Mouse (Mus musculus) hindbrain, embryonic 12.5 days (tissue): Measurements from ENCODE around the gene Sprn. TPM values are rescaled to one million over a fixed set of nuclear protein-coding genes. Genes with fewer than 3 reads are reported as not detected.

Experiments
- ATAC-seq: fragments of 200-750 bp; cut with Nextera tagmentation; 2 replicates; pipeline ENCODE4 v1.8.0; 2017; ENCODE audit warnings: moderate TSS enrichment; ENCODE audit not compliant: low FRiP score
- H3K27ac ChIP-seq: fragments of 300-500 bp; sonication (generic); 2 replicates; pipeline ENCODE4 v1.5.1; 2016; ENCODE audit warnings: mild to moderate bottlenecking
- H3K27me3 ChIP-seq: fragments of 300-500 bp; sonication (generic); 2 replicates; pipeline ENCODE4 v1.6.1; 2016; ENCODE audit warnings: mild to moderate bottlenecking
- H3K36me3 ChIP-seq: fragments of 300-500 bp; sonication (generic); 2 replicates; pipeline ENCODE4 v1.6.1; 2016; ENCODE audit warnings: mild to moderate bottlenecking
- H3K4me1 ChIP-seq: fragments of 300-500 bp; sonication (generic); 2 replicates; pipeline ENCODE4 v1.6.1; 2016
- H3K4me2 ChIP-seq: fragments of 300-500 bp; sonication (generic); replicated peaks from 2 replicates; pipeline ENCODE4 v1.6.1; 2016; ENCODE audit warnings: mild to moderate bottlenecking
- H3K4me3 ChIP-seq: fragments of 300-500 bp; sonication (generic); 2 replicates; pipeline ENCODE4 v1.5.1; 2016; ENCODE audit warnings: mild to moderate bottlenecking
- H3K9ac ChIP-seq: fragments of 300-500 bp; sonication (generic); 2 replicates; pipeline ENCODE4 v1.6.1; 2016; ENCODE audit warnings: mild to moderate bottlenecking, moderate library complexity
- H3K9me3 ChIP-seq: fragments of 300-500 bp; sonication (generic); replicated peaks from 2 replicates; pipeline ENCODE4 v1.6.1; 2016; ENCODE audit warnings: mild to moderate bottlenecking
- WGBS: fragments of 180-500 bp; shearing (Covaris S2); methylation state at CpG from one replicate; pipeline ENCODE4 v1.1.7; 2016; 5-methylcytosine and 5-hydroxymethylcytosine counted together
- polyA plus RNA-seq: library from polyadenylated mRNA; unstranded; fragments of >200 nt; fragmentation: Nextera tagmentation; extraction: Ambion mirVana; gene quantifications from 2 replicates; pipeline ENCODE4 v1.2.1, GENCODE M21; 2016

The Sprn gene
- polyA plus RNA-seq, result 3.3 and 4.6 TPM in 2 replicates

DNA sequence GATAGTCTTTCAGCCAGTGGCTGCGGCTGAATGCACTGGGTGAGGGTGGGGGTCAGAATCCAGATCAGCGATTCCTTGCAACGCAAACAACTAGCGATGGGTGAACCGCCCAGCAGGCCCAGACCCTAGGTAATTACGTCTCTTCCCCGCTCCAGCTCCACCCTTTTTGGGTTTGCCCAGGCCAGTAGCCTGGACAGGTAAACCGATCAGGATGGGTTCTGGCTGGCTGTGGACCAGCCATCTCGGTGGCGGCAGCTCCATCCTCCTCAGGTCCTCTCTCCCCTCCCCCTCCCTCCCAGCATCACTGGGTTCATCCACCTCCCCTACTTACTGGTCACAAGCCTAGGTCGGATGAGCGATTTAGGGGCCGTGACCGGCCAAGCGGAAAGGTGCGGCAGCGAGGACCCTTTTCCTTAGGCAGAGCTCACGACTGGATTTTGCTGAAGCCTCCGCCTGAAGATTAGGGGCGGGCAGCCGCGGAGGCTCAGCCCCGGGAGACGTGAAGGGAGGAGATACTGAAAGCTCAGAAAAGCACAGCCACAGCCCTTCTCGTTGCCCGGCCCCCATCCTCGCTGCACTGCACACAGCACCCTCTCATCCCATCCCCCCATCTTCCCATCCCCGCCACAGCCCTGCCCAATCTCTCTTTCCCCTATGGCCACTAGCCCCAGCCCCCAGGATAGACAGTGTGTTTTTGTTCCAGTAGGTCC lies at the start of gene Sprn:
Sprn (minus strand) TSS at position 660 of the 710 bp plus-strand sequence.
- Histone ChIP-seq H3K9ac (peak within 1 kb of the TSS; percentile 71), H3K9me3 (no peaks in the 10 kb centered on the region), H3K36me3 (no peaks in the 10 kb centered on the region), H3K4me1 (peaks cover 22% of the 10 kb centered on the region), H3K4me3 (peak within 1 kb of the TSS; percentile 39), H3K4me2 (peak within 1 kb of the TSS; percentile 63), H3K27ac (peak within 1 kb of the TSS; percentile 60), H3K27me3 (peaks cover 34% of the 10 kb centered on the region)
- peak; percentile 65 for ATAC-seq
- WGBS, result 2% methylated on average over 28 of the region's 28 CpGs

DNA sequence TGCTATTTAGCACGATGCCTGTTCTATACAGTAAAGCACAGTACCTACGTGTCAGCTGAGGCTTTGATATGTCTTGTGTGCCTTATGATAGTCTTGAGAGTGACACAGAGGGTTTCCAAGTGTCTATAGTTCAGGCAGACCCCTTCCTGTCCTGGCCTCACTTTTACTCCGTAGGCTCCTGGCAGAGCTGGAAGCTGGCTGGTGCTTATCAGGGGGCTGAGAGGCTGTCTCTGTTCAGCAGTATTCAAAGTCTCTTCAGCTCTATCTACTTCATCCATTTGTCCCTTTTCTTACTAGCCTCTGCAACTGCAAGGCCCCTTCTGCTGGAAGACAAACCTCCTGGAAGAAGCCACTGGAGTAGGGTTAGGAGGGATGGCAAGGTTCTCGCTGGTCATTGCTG lies 46.4 kb upstream of the Sprn start:
- H3K27ac ChIP-seq, result no peak overlapping the region
- H3K4me2 ChIP-seq, result no peak overlapping the region
- H3K27me3 ChIP-seq, result no peaks in the 10 kb centered on the region
- WGBS, result 89% methylated on average over 4 of the region's 4 CpGs
- H3K4me1 ChIP-seq, result no peaks in the 10 kb centered on the region
- H3K9me3 ChIP-seq, result no peaks in the 10 kb centered on the region
- no peak overlapping the region for H3K9ac ChIP-seq
- ATAC-seq, result no peak
- H3K36me3 ChIP-seq, result no peaks in the 10 kb centered on the region
- no peak overlapping the region for H3K4me3 ChIP-seq

DNA sequence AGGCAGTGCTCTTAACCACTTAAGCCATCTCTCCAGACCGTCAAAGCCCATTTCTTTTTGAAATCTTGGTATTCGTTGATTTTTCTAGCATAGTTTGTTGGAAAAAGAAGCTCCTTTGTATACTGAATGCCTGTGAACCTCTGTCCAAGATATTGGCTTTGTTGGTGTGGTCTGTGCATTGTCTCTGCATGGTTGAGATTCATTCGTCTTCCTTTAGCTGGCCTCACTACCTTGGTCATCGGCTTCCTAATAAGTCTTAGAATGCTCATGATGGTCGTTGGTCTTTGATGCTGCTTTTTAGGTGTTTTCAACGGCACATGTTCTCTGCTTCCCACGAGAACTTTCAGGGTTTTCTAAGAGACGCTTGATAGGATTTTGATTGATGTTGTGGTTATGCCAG lies 41.3 kb upstream of the Sprn start:
- H3K4me2 ChIP-seq, result no peak overlapping the region
- no peak overlapping the region for H3K4me3 ChIP-seq
- H3K27ac ChIP-seq, result no peak overlapping the region
- H3K9ac ChIP-seq, result no peak overlapping the region
- no peaks in the 10 kb centered on the region for H3K36me3 ChIP-seq
- no peaks in the 10 kb centered on the region for H3K9me3 ChIP-seq
- WGBS, result 78% methylated on average over 8 of the region's 8 CpGs
- H3K4me1 ChIP-seq, result no peaks in the 10 kb centered on the region
- no peaks in the 10 kb centered on the region for H3K27me3 ChIP-seq
- no peak for ATAC-seq

DNA sequence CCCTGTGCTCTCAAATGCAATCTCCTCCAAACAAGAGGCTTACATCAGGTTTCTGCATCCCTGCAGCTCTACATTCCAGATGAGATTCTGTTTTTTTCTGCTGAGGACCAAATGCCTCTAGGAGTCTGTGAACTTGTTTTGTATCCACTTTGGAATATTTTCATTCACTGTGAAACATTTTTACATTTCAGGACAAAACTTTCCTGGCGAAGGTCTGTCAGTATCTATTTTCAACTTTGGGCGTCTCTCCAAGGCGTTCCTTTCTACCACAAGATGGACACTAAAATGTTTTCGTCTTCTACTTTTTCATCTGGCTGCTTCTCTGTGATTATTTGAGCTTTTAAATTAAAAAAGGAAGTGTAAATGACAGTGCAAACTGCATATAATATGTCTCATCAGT lies 39.4 kb upstream of the Sprn start:
- Histone ChIP-seq H3K4me3 (no peak overlapping the region), H3K4me1 (no peaks in the 10 kb centered on the region), H3K36me3 (no peaks in the 10 kb centered on the region), H3K9ac (no peak overlapping the region), H3K27ac (no peak overlapping the region), H3K4me2 (no peak overlapping the region), H3K27me3 (no peaks in the 10 kb centered on the region), H3K9me3 (no peaks in the 10 kb centered on the region)
- ATAC-seq, result no peak
- 89% methylated on average over 4 of the region's 4 CpGs for WGBS

DNA sequence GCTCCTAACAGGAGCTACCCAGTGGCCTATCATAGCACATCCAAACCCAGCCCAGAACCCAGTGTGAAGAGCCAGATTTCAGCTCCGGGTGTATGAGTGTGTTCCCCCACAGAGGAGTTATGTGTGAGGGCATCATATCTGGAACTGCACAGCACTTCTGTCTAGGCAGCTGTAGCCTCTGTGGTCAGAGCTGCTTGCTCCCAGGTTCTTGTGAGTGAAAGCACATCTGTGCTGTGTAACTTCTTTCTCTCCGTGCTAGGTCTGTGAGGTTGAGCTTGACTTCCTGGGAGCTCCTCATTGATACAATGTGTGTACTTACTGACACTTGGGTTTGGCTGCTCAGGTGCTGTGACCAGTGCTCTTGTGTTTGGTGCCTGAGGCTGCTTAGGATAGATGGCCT lies 38.2 kb upstream of the Sprn start:
- H3K9ac ChIP-seq, result no peak overlapping the region
- no peaks in the 10 kb centered on the region for H3K27me3 ChIP-seq
- H3K9me3 ChIP-seq, result no peaks in the 10 kb centered on the region
- no peak overlapping the region for H3K27ac ChIP-seq
- ATAC-seq, result no peak
- H3K4me2 ChIP-seq, result no peak overlapping the region
- H3K4me1 ChIP-seq, result no peaks in the 10 kb centered on the region
- WGBS, result 82% methylated on average over 2 of the region's 2 CpGs
- H3K4me3 ChIP-seq, result no peak overlapping the region
- no peaks in the 10 kb centered on the region for H3K36me3 ChIP-seq

DNA sequence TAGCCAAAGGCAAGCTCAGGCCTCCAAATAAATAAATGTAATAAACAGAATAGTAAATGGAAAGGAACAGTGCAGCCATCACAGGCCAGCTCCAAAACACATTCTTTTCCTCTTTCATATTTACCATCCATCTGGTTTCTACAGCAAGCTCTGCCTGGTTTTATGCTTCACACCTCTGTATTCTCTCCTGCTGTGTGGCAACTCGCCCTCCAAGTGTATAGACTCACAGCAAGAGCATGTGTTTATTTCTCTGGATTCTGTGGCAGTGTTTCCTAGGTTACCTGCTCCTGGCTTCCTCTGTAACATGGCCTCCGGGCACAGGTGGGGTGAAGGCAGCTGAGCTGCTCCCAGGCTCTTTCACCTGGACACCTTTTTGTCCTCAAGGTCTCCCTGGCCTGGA lies 37.8 kb upstream of the Sprn start:
- Histone ChIP-seq H3K9ac (no peak overlapping the region), H3K27me3 (no peaks in the 10 kb centered on the region), H3K36me3 (no peaks in the 10 kb centered on the region), H3K9me3 (no peaks in the 10 kb centered on the region), H3K4me1 (no peaks in the 10 kb centered on the region), H3K27ac (no peak overlapping the region), H3K4me2 (no peak overlapping the region), H3K4me3 (no peak overlapping the region)
- no peak for ATAC-seq
- WGBS, result 55% methylated on average over 2 of the region's 2 CpGs

DNA sequence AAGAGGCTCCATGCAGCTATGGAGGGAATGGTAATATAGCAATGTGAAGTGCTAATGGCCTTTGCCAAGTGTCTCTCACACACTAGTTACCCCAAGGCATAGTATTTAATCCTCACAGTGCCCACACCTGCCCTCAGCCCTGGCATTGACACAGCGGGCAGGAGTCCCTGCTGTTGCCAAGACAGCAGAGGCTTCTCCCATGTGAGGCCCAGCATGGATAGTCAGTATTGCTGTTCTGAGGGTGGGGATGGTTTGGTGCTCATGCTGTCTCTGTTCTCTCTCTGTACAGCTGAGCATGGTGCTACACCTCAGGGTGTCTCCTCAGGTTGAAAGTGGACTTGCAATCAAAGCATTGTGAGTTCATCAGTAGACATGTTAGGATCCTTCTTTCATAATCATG lies 35.8 kb upstream of the Sprn start:
- Histone ChIP-seq H3K9ac (no peak overlapping the region), H3K36me3 (no peaks in the 10 kb centered on the region), H3K4me1 (no peaks in the 10 kb centered on the region), H3K4me3 (no peak overlapping the region), H3K27me3 (no peaks in the 10 kb centered on the region), H3K27ac (no peak overlapping the region), H3K9me3 (no peaks in the 10 kb centered on the region), H3K4me2 (no peak overlapping the region)
- 82% methylated on average over 1 of the region's 1 CpGs for WGBS
- ATAC-seq, result no peak

DNA sequence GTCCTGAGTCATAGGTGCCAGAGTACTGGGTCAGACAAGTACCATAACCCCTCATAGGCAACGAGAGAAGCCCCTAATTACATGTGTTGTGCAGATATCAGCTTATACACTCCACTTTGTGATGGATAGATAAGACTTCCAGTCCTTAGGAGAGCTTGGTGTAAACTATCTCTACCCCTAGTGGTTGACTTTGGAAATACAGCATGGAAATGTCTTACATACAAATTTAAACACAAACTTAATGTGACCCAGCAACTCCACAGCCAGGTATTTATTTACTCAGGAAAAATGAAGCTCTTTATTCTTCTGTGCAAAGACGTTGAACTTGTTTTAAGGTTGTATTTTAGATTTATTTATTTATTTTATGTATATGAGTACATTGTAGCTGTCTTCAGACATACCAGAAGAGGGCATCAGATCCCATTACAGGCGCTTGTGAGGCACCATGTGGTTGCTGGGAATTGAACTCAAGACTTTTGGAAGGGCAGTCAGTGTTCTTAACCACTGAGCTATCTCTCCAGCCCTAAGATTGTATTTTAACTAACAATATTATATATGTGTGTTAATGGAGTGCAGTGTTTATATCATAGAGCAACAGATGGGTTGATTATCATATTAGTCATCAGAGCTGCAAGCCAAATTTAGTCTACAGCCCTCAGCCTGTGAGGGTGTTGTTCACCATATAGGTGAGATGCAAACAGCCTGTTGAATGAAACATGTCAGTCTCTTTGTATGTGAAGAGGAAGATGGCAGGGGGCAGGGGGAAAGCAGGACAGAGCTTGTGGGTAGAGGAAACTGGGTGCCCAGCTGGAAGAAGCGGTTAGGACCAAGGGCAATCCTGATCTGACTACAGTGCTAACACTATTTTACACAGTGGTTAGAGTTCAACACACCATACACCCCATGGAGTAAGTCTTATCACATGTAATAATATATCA lies 34.0 kb upstream of the Sprn start:
- H3K9me3 ChIP-seq, result no peaks in the 10 kb centered on the region
- H3K36me3 ChIP-seq, result no peaks in the 10 kb centered on the region
- no peaks in the 10 kb centered on the region for H3K27me3 ChIP-seq
- no peak overlapping the region for H3K4me2 ChIP-seq
- H3K4me3 ChIP-seq, result no peak overlapping the region
- no peak overlapping the region for H3K27ac ChIP-seq
- no peak for ATAC-seq
- H3K9ac ChIP-seq, result no peak overlapping the region
- H3K4me1 ChIP-seq, result no peaks in the 10 kb centered on the region
- WGBS, result 58% methylated on average over 4 of the region's 4 CpGs

DNA sequence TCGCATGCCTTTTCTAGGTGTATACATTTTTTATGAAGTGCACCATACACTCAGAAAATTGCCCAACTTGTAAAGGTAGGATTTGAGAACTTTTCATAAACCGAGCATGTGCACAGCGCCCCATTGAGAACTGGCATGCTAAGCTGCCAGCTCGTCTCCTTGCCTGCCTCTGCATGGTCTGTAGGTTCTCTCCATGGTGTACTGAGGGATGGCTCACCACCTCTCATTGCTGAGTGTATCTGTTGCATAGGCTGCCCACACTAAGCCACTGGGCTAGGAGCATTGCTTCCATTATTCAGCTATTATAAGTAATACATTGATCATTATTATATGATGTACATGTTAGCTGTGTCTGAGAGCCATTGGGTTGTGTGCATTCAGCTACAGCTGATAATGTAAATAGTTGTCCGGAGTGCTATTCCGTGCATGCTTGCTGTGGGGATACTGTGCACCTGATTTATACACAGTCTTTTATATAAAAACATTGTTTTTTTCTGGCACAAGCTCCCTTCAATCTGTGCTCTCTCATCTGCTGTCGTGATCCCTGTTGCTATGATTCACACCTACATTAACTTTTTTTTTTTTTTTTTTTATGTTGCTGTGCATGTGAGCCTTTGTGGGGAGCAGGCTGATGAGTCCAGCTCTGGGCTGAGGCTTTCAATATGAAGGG lies 33.2 kb upstream of the Sprn start:
- Histone ChIP-seq H3K27me3 (no peaks in the 10 kb centered on the region), H3K27ac (no peak overlapping the region), H3K9me3 (no peaks in the 10 kb centered on the region), H3K36me3 (no peaks in the 10 kb centered on the region), H3K9ac (no peak overlapping the region), H3K4me1 (no peaks in the 10 kb centered on the region), H3K4me2 (no peak overlapping the region), H3K4me3 (no peak overlapping the region)
- 83% methylated on average over 7 of the region's 7 CpGs for WGBS
- no peak for ATAC-seq

DNA sequence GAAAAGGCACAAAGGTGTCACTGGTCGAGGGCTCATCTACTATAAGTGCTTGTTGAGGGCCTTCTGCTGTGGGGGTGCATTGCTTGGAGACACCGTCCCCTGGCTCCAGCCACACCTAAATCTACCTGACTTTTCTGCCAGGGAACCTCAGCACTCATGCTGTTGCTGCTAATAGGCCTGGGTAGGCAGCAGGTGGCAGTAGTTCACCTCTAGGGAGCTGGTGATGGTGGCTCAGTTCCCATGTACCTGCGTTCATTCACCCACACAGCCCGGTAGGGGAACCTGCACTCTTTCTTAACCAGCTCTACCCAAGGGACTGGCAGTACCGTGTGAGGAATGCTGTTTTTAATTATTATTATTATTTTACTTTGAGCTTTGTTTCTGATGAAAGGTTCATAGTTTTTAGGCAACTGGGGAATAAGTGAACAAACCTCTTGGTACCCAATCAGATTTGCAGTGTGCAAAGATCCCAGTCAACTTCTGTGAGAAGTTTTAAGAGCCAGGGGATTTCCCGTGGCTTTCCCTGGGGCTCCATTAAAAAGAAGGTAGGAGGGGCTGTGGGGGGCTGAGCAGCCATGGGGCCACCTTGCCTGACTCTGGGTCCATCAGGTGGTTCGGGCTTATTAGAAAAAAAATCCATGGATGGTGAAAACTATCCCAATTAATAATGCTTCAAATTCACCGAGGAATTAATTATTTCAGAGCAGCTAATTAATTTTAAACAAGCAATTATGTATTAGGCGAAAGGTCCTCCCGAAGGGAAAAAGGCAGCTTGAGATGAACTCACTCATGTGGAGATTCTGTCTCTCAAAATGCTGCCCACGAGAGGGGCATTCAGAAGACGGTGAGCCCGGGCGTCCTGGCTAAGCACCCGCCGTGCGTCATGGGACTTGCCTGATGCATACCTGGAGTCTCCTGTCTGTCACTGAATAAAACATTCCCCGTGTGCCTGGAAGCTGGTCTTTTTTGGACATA lies 32.3 kb upstream of the Sprn start:
- Histone ChIP-seq H3K27me3 (no peaks in the 10 kb centered on the region), H3K4me3 (no peak overlapping the region), H3K27ac (no peak overlapping the region), H3K9me3 (no peaks in the 10 kb centered on the region), H3K36me3 (no peaks in the 10 kb centered on the region), H3K4me2 (no peak overlapping the region), H3K4me1 (no peaks in the 10 kb centered on the region), H3K9ac (no peak overlapping the region)
- 68% methylated on average over 18 of the region's 18 CpGs for WGBS
- no peak for ATAC-seq

DNA sequence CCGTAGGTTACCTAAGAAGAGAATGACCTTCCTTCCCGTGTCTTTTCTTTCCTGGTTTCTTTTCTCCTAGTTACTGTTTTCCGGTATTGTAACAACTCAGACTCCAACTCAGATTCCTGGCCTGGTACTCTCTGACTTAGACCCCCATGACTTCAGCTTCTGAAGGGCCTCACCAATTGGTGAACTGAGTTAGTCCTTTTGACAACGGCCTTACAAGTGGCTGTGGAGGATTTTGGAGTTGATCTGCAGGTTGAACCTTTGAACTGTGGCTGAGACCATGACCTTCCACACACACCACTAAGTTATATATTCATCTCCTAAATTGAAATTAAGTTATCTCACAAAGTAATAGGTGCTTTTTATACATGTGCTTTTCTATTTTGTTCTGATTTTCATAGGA lies 29.5 kb upstream of the Sprn start:
- Histone ChIP-seq H3K4me2 (no peak overlapping the region), H3K4me3 (no peak overlapping the region), H3K27ac (no peak overlapping the region), H3K27me3 (no peaks in the 10 kb centered on the region), H3K9me3 (no peaks in the 10 kb centered on the region), H3K4me1 (no peaks in the 10 kb centered on the region), H3K36me3 (no peaks in the 10 kb centered on the region), H3K9ac (no peak overlapping the region)
- WGBS, result 93% methylated on average over 4 of the region's 4 CpGs
- no peak for ATAC-seq
